Mouse (Mus musculus): ENCODE data around the gene Pqlc3.
"Not testable (repeated sequence)": the region's sequence is repeated elsewhere in the genome, so short reads cannot be mapped to it uniquely, and the experiment has no call there.

Gene Pqlc3

DNA sequence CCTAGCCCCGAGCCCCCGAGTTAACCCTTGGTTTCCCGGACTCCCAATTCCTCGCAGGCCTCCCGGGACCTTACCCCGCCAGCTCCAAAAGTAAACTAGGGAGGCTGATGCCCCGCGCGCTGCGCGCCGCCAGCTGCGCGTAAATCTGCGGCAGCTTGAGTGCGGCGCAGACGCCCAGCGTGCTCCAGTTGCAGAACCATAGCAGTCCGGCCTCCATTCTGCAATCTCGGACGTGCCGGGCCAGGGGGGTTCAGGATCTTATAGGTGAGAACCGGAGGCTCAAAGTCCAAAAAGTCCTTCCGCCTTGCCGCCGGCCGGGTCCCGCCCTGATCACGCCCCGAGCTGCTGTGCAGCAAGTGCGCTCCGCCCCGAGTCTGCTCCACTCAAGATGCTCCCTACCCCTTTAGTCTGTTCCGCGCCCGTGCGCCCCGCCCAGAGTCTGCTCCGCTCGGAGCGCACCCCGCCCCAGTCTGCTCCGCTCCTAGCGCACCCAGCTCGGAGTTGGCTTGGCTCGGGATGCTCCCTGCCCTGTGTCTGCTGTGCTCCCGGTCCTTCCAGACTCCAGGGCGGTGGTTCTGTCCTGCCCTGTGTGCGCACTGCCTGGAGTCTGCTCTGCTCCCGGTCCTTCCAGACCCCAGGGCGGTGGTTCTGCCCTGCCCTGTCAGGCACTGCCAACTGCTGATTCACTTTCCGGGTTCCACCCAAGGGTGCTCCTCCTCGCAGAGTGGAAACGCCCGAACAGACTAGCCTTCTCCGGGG, at the start of gene Pqlc3:
TSS of gene Pqlc3 (minus strand) at position 670 of the 759 bp plus-strand sequence.
- DNase-seq = peak; percentile 78

DNA sequence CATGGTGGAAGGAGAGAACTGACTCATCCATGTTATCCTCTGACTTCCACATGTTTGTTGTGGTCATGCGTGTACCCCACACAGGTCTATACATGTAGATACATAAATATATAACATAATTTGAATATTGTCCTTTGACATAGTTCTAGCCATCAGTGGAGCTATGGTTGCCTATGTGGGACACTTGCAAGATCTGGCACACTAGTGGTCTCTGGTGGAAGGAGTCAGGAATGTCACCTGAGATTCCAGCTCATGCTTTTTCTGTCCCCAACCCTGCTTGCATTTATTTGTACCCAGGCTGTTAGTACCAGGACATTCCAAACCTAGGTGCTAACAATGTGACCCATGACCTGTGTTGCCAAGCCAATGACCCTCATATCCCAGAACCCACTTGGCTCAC, 49.6 kb upstream of the Pqlc3 start:
- no peak for DNase-seq

DNA sequence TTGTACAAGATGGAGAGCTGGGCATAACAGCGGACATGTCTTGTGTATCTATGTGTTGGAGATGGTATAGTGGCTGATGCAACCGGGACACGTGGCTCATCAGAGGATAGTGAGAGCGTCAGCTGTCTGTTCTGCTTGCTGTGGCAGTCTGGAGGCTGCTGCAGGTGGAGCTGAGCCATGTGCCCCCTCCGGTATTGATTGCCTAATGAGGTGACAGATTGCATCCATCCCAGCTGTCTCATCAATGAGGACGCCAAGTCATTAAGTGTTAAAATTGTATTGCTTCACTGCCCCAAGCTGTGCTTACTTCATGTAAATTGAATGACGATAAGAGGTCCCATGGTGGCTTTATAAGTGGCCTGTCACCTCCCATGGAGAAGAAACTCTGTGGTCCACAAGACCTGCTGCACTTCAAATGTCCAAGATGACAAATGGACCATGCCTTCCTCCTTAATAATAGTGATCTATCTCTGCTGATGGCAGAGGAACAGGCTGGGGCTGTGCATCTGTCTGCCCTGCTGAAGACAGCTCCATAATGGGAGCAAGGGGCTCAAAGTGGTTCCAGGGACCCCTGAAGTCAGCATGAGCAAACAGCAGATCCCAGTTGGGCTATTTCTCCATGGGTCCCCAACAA, 48.9 kb upstream of the Pqlc3 start:
- no peak for DNase-seq

DNA sequence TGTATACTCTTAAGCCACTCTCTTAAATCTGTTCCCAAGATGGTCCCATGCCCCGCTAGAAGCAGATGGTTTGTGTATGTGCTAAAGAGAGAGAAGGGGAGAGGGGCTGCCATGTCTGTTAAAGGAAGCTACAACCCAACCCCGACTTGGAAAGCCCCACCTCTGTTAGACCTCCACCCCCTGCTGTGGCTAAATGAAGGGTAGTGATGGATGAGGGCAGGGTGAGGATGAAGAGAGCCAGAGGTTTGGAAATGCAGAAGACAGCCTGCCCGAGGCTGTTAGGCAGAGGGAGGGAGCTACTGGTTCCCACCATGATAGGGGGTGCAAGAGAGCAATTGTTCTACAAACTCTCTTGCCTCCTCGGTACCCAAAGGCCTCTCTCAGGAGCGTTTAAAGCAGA, 43.1 kb upstream of the Pqlc3 start:
- DNase-seq = no peak

DNA sequence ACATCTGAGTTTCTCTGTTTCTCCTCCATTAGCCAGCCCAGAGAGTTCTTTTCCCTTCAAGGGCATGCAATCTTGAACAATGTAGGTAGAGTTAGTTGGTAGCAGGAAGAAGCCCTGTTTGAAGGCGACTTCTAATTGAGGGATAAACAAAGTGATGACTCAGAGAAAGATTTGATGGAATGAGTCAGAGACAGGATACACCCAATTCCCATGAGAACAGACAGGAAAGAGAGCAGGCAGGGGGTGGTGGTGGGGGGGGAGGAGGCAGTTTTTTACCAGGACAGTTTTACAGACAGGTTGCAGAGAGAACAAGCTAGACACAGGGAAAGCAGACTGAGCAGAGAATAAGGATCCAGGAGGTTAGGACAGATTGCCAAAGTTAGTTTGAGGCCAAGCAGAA, 40.4 kb upstream of the Pqlc3 start:
- no peak for DNase-seq

DNA sequence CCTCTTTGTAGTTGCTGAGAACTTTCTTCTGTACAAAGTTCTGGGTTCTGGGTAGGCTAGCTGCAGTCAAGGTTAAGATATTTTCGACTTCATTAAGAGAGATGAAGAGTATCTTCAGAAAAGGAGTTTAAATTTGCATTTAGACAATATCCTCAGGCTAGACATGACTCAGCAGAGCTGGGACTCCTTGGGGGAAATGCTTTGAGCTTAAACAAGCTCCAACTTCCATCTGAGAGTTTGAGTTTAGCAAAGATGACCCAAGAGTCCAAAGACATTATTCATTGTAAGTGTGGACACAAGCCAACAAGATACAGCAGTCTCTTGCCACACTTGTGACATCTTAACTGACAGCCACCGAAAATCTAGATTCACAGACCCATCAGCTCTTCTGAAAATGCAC, 39.2 kb upstream of the Pqlc3 start:
- DNase-seq = no peak

DNA sequence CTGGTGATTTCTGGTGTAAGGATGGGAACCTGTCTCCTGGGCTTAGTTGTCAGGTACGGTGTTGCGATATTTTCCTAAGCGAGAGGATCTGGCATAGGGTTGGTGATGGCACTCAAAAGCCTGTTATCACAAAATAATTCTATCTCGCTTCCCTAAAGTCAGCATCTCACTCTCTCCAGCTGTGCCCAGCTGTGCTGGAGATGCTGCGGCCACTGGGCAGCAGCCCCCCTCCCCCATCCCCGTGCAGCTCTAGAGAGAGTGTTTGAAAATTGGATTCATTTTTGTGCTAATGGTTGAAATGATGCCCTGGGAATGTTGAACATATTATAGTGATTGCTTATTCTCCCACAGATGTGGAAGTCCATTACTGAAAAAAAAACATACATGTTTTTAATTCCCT, 38.0 kb upstream of the Pqlc3 start:
- no peak for DNase-seq

DNA sequence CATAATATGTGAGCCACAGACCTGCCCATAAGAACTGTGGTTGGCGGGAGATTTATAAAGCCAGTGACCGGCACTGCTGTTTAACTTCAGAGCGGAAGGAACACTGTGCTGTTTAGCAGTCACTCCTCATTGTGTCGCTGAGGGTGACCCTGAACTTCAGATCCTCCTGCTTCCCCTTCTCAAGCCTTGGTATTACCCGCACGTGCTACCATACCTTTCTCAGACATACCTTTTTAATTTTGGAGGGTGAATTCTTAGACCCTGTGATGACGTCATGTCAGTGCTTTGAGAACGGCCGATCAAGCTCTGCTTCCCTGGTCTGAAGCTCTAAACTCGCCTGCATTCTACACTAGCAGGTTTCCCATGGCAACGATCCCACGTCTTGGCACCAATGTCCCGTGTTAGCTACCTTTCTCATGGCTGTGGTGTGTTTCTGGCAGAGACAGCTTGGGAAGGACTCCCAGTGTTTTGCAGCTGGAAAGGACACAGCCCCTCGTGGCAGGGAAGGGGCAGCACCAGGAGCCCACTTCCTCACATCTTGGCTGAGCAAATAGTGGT, 36.9 kb upstream of the Pqlc3 start:
- no peak for DNase-seq

DNA sequence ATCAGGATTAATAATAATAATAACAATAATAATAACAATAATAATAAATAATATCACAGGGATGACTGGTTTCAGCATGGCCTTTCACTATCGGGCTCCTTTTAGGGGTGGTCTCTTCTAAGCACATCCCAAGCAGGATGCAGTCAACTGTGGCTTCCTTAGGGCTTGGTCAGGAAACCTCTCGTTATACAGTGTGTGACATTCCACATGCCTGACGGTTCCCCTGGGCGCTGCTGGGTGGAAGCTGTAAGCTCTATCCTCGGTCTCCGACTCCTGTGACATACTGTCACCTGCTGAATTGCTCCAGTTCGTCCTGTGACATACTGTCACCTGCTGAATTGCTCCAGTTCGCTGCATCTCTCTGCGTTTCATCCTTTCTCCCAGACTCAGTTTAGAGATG, 36.3 kb upstream of the Pqlc3 start:
- DNase-seq = no peak

DNA sequence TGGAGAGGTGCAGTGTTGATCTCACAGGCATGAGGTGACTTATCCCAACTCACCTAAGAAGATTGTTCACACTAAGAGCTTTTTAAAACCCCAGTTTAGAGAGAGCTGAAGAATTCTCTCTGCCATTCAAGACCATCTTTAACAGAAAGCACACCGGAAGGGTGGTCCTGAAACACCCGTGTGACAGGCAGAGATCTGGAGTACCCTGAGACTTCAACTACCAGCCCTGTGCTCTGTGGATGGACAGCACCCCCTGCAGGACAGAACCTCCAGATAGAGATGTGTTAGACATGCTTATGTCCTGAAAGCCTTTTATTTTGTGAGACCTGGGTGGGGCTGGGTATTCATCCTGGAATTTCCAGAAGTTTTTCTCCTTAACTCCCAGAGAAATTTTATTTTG, 34.9 kb upstream of the Pqlc3 start:
- peak; percentile 14 for DNase-seq

DNA sequence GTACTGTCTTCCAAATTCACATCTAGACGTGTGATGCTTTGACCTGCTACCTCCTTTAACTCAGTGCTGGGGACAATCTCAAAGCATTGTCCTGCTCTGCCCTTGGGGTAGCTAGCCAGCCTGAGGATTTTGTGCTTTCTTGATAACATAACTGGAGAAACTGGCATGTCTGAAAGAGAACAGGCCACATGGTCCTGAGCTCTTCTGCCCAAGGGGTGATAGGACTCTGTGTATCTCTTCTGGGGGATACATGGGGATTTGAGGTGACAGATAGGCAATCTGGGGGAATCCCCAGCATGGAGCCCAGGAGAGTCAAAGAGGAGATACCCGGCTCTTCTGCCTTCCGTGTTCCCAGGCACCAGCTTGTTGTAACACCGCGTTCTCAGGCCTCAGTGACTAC, 34.5 kb upstream of the Pqlc3 start:
- no peak for DNase-seq

DNA sequence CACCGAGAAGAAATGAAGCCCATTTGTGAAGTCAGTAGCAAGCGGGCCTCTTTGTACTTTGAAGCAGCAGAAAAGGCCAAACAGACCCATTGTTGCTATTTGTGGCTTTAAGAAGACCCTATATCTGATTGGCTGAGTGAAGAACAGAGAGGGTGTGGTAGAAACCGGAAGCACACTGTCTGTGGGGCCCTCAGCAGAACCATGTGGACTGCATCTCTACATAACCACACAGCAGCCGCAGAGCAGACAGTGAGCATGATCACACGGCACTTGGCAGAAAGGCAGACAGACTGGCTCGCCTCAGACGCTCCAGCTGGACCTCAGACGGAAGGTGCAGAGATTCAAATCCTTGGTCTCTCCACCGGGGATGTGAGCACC, 33.2 kb upstream of the Pqlc3 start:
- DNase-seq = no peak

DNA sequence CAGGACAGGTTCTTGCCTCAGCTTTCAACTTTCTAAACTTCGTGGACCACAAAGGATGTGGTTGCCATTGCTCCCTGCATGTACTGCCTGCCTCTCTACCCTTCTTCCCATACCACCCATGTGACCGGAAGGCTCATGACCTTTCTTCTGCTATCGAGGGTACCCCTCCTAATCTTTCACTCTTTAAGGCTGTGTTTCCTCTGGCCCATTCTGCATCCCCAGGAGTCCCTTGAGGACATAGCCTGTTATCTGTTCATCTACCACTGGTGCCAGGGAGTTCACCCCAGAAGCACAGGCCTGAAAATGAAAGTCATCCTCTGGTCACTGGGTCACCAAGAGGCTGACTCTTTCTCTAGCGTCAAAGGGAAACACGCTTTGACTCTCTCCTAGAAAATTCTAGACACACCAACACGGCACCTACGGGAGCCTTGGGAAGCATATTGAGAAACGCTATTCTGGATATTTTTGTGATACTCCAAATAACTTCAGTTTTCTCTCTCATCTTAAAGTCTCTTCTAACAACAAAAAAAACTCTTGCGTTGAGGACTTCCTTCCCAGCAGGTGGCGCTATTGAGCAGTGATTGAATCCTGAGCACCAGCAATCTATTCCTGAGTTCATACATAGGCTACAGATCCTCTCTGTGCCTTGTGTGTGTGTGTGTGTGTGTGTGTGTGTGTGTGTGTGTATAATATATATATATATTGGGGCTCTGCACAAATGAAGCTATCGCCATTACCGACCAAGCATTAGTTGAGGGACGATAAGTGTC, 32.7 kb upstream of the Pqlc3 start:
- DNase-seq = peak; percentile 66

DNA sequence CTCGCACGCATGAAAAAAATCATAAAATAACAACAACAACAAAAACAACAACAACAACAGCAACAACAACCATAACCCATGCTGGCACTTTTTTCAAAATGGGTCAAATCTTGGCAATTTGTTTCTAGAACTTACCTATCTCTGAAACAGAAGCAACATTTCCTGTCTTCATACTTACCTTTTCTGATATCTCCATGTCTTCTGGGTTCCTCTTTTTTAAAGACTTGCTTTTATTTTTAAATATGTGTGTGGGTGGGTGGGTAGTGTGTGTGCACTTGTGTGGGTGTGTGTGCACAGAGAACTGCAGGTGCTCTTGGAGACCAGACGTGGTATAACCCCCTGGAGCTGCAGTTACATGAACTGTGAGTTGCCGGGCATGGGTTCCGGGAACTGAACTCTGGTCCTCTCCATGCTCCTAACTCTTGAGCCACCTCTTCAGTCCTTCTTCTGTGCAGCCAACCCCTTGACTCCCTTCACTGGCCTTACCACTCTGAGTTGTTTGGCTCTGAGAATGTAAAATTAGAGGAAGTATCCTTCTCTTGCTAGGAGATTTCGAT, 24.4 kb upstream of the Pqlc3 start:
- DNase-seq = no peak

DNA sequence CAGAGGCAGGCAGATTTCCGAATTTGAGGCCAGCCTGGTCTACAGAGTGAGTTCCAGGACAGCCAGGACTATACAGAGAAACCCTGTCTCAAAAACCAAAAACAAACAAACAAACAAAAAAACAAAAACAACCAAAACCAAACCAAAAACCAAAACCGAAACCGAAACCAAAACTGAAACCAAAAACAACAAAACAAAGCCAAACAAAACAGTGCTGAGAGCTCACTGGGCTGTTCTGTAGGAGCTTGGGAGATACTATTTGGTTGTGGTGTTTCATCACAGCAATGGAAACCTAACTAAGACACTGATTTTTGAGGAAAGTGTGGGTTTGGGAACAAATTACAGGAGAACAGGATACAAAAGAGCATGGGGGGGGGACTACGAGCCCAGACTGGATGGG, 21.9 kb upstream of the Pqlc3 start:
- DNase-seq = no peak

DNA sequence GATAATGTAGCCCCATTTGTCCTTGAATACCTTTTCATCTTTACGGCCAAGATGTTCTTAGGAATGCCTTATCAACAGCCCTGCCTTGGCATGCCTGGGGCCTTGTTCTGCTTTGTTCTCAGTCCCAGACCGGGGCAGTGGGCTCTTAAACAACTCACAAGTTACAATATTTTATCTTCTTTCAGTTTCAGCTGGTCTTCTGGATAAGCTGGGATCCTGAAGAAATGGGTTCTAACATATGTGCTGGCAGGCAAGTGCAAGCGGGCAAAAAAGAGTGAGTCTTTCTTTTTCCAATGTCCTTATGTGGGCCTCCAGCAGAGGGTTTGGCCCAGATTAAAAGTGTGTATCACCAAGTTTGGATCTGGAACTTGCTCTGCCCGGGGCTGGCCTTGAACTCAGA, 20.9 kb upstream of the Pqlc3 start:
- DNase-seq = not testable (repeated sequence)

DNA sequence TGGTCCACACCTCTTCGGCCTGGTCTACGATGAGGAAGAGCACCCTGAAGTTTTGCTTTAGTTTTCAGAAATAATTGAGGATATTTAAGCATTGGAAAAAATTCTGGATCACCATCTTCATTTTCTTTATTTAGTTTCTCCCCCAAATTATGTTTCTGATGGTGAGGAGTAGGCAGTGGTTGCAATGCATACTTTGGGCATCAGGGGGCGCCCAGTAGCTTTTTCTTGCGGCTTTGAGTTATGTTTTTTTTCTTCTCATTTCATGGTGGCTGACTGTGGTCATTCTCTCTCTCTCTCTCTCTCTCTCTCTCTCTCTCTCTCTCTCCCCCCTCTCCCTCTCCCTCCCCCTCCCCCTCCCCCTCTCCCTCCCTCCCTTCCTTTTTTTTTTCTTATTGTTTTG, 18.3 kb upstream of the Pqlc3 start:
- DNase-seq = peak; percentile 52

DNA sequence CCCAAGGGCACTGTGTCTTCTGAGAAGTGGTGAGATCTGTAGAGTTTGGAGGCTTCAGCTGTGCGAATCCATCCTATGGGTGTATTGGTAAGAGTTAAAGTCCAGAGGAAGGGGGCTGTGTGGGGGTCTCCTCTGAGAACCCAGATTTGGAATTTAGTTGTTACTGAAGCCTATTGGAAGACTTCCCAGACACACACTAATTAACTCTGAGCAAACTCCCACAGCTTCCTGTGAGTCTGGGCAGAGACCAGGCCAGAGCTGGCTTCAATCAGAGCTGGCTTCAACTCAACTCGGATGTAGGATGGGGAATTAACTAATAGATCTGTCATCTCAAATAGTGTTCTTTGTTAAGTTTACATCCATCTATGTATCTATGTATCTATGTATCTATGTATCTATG, 15.5 kb upstream of the Pqlc3 start:
- DNase-seq = no peak

DNA sequence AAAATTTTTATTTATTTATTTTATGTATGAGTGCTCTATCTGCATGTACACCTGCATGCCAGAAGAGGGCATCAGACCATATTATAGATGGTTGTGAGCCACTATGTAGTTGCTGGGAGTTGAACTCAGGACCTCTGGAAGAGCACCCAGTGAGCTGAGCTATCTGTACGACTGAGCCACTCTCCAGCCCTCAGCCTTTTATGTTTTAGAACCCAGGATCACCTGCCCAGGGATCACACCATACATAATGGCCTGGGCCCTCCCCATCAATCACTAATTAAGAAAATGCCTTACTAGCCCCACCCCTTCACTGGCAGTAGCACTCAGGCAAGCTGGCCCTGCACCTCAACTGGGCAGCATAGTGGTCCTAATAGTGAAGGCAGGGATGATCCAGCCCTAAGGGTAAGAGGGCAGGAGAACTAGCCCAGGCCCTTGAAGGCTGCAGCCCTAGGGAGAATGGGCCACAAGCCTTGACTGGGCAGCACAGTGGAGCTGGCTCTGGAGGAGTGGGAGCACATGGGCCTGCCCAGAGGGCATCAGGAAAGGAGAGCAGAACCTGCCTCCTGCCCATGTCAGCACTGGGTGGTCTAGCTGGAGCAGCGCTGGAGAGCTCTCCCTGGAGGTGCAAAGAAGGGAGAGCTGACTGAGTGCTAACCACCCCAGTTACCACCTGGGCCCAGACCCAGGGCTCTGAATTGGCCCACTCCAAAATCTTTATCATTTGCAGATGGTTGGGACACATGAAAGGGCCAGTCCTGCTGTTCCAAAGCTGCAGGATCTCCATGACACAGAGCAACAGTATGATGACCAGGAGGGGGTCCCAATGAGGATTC, 12.1 kb upstream of the Pqlc3 start:
- no peak for DNase-seq

DNA sequence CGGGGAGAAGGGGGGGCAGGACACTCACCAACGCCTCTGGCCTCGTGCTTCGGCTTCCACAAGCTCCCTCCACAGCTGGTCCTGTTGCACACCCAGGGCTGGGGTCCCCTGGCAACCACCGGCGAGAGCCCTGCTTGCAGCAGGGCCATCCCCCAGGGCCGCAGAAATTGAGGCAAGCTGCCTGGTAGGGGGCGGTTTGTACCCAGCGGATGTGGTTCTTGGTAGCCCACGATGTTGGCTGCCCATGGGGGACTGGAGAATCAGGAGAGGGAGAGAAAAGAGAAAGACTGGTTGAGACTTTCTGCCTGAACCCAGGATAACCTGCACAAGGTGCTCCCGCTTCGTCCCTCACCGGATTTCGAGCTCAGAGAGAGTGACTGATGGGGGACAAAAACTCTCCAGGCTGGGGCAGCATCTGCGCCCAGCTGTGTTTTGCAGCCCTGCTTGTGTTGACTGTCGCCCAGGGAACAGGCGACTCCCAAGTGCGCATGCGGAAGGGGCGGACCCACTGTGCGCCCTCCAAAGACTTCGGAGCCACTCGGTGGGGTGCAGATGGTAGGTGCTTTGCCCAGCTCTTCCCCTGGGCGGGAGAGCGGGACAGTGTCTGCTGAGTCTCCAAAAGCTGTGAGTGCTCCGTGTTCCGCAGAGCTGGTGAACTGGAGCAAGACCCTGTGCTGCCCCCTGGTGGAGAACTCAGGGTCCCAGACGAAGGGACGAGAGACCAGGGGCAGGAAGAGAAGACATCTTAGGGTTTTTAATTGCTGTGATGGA, 11.1 kb upstream of the Pqlc3 start, which contains the start of gene 2410004P03Rik:
TSS of gene 2410004P03Rik (minus strand) at position 628 of the 771 bp plus-strand sequence.
- peak; percentile 74 for DNase-seq

DNA sequence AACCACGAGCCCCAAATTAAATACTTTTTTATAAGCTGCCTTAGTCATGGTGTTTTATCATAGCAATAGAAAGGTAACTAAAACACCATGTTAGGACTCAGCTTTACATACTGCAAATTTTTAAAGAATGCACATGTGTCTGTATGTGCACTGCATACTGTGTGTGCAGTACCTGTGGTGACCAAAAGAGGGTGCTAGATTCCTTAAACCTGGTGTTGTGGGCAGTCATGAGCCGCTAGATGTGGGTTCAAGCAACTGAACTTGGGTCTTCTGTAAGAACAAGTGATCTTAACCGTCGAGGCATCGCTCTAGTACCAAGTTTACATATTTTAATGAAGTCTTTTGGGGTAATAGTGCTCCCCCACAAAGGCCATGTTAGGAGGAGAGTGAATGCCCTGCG, 9.3 kb upstream of the Pqlc3 start:
- DNase-seq = no peak

DNA sequence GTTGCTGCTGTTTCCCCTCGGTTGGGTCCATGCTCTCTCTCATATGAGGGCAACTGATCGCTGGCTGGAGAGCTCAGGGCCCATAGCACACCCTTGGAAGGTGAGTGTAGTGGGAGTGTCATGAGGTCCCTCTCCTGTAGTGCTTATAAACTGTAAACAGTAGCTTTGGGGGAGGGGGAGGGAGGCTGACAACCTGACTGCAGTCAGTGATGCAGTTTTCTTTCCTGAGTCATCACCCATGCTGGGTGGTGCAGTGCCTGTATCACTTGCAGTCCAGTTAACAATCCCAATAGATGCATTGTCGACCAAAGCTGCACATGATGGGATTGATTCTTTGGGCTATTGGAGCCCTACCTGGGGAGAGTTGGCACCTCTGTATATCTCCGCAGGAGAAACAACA, 1.0 kb upstream of the Pqlc3 start:
- DNase-seq = no peak

Data from kidney, adult 18-20 months (tissue).